Mouse (Mus musculus) liver, embryonic 12.5 days (tissue): Measurements from ENCODE around the gene Ppp1r10. TPM values are rescaled to one million over a fixed set of nuclear protein-coding genes. Genes with fewer than 3 reads are reported as not detected.

Source experiments
- ATAC-seq: fragments of 200-750 bp; cut with Nextera tagmentation; 2 replicates; pipeline ENCODE4 v1.8.0; 2017; ENCODE audit warnings: moderate number of reproducible peaks, mild to moderate bottlenecking, moderate library complexity
- H3K27ac ChIP-seq: fragments of 300-500 bp; sonication (generic); 2 replicates; pipeline ENCODE4 v1.5.1; 2016; ENCODE audit warnings: mild to moderate bottlenecking
- H3K27me3 ChIP-seq: fragments of 300-500 bp; sonication (generic); replicated peaks from 2 replicates; pipeline ENCODE4 v1.6.1; 2016; ENCODE audit warnings: mild to moderate bottlenecking, moderate library complexity
- H3K36me3 ChIP-seq: fragments of 300-500 bp; sonication (generic); 2 replicates; pipeline ENCODE4 v1.6.1; 2016; ENCODE audit warnings: mild to moderate bottlenecking, moderate library complexity
- H3K4me1 ChIP-seq: fragments of 300-500 bp; sonication (generic); 2 replicates; pipeline ENCODE4 v1.6.1; 2016
- H3K4me2 ChIP-seq: fragments of 300-500 bp; sonication (generic); 2 replicates; pipeline ENCODE4 v1.6.1; 2016; ENCODE audit warnings: mild to moderate bottlenecking, moderate library complexity
- H3K4me3 ChIP-seq: fragments of 300-500 bp; sonication (generic); 2 replicates; pipeline ENCODE4 v1.5.1; 2016; ENCODE audit warnings: mild to moderate bottlenecking, moderate library complexity
- H3K9ac ChIP-seq: fragments of 300-500 bp; sonication (generic); 2 replicates; pipeline ENCODE4 v1.6.1; 2016; ENCODE audit warnings: mild to moderate bottlenecking, moderate library complexity
- H3K9me3 ChIP-seq: fragments of 300-500 bp; sonication (generic); replicated peaks from 2 replicates; pipeline ENCODE4 v1.6.1; 2016; ENCODE audit warnings: mild to moderate bottlenecking, moderate library complexity
- WGBS: fragments of 180-500 bp; shearing (Covaris S2); methylation state at CpG from one replicate; pipeline ENCODE4 v1.1.7; 2016; ENCODE audit not compliant: insufficient replicate concordance; 5-methylcytosine and 5-hydroxymethylcytosine counted together
- microRNA counts: library from miRNA; unstranded; fragments of <30 nt; microRNA quantifications from one replicate; lab custom pipeline; 2017
- microRNA-seq: library from miRNA; unstranded; fragments of <30 nt; microRNA quantifications from one replicate; pipeline ENCODE4, GENCODE M21; 2017
- polyA plus RNA-seq: library from polyadenylated mRNA; unstranded; fragments of >200 nt; fragmentation: Nextera tagmentation; extraction: Ambion mirVana; gene quantifications from 2 replicates; pipeline ENCODE4 v1.2.1, GENCODE M21; 2016

The Ppp1r10 gene
- polyA plus RNA-seq, 1 experiment from 2014 or later, result 29.0 TPM

GRCm38 (mm10) chr17:35981776-35982175 is 65.5 kb downstream of the Ppp1r10 start:
- Histone ChIP-seq H3K9me3 (no peaks in the 10 kb centered on the region), H3K9ac (no peak overlapping the region), H3K4me3 (no peak overlapping the region), H3K4me2 (no peak overlapping the region), H3K4me1 (peaks cover 37% of the 10 kb centered on the region), H3K27me3 (no peaks in the 10 kb centered on the region), H3K36me3 (peaks cover 49% of the 10 kb centered on the region), H3K27ac (no peak overlapping the region)
- WGBS, result 84% methylated on average over 9 of the region's 9 CpGs
- no peak for ATAC-seq

MicroRNA genes within 50 kb of the gene (microRNA counts, 519-probe panel; counts per million panel counts)
- microRNA mmu-miR-1894-3p (lab: Ali Mortazavi, UCI) (582 counts per million, percentile 70 among the panel's probes with 10 or more counts), microRNA mmu-miR-1894-5p (lab: Ali Mortazavi, UCI) (582 counts per million, percentile 70 among the panel's probes with 10 or more counts), microRNA mmu-miR-877 (lab: Ali Mortazavi, UCI) (582 counts per million, percentile 70 among the panel's probes with 10 or more counts)

Small RNA genes within 50 kb of the gene (microRNA-seq; reads per million reads assigned to microRNA genes)
- gene Gm28033 (1.4 reads per million), gene Mir1894 (not detected), gene Mir877 (133 reads per million, percentile 49 among the genes with 10 or more reads in this experiment)

Other genes with a start within 250 kb of the Ppp1r10 start
- gene Vars2, start 248.8 kb upstream of the Ppp1r10 start, polyA plus RNA-seq, result 10.7 and 11.8 TPM in 2 replicates
- 38.3 and 44.0 TPM in 2 replicates for gene Gtf2h4, start 242.7 kb upstream of the Ppp1r10 start, polyA plus RNA-seq
- gene Ddr1, start 211.8 kb upstream of the Ppp1r10 start, polyA plus RNA-seq, result 5.7 and 6.1 TPM in 2 replicates
- gene Ier3, start 94.8 kb upstream of the Ppp1r10 start, polyA plus RNA-seq, result 16.8 and 19.9 TPM in 2 replicates
- gene Flot1, start 93.2 kb upstream of the Ppp1r10 start, polyA plus RNA-seq, result 38.0 and 43.1 TPM in 2 replicates
- gene Tubb5, start 78.1 kb upstream of the Ppp1r10 start, polyA plus RNA-seq, result 577 and 600 TPM in 2 replicates
- gene Mdc1, start 74.9 kb upstream of the Ppp1r10 start, polyA plus RNA-seq, result 14.2 and 15.0 TPM in 2 replicates
- gene Nrm, start 55.1 kb upstream of the Ppp1r10 start, polyA plus RNA-seq, result 29.5 and 29.8 TPM in 2 replicates
- 11.9 and 12.6 TPM in 2 replicates for gene Ppp1r18, start 50.8 kb upstream of the Ppp1r10 start, polyA plus RNA-seq
- 50.7 and 52.8 TPM in 2 replicates for gene Dhx16, start 36.6 kb upstream of the Ppp1r10 start, polyA plus RNA-seq
- 20.2 and 20.9 TPM in 2 replicates for gene 2310061I04Rik, start 19.0 kb upstream of the Ppp1r10 start, polyA plus RNA-seq
- gene Atat1, start 6.4 kb upstream of the Ppp1r10 start, polyA plus RNA-seq, result 15.0 and 16.8 TPM in 2 replicates
- 113 and 123 TPM in 2 replicates for gene Mrps18b, start within 50 bp of the Ppp1r10 start, polyA plus RNA-seq
- gene Abcf1, start 53.3 kb downstream of the Ppp1r10 start, polyA plus RNA-seq, result 90.2 and 90.5 TPM in 2 replicates
- gene Gnl1, start 63.4 kb downstream of the Ppp1r10 start, polyA plus RNA-seq, result 23.7 and 25.1 TPM in 2 replicates
- 12.6 and 13.7 TPM in 2 replicates for gene Prr3, start 63.8 kb downstream of the Ppp1r10 start, polyA plus RNA-seq
- gene H2-T24, start 104.1 kb downstream of the Ppp1r10 start, polyA plus RNA-seq, result 4.6 and 5.7 TPM in 2 replicates
- gene H2-T23, start 116.4 kb downstream of the Ppp1r10 start, polyA plus RNA-seq, result 19.5 and 20.5 TPM in 2 replicates
- gene H2-T22, start 126.3 kb downstream of the Ppp1r10 start, polyA plus RNA-seq, result 7.5 and 8.4 TPM in 2 replicates
- not detected in 2 replicates for gene Gm6034, start 126.5 kb downstream of the Ppp1r10 start, polyA plus RNA-seq
- not detected in 2 replicates for gene Gm11127, start 141.9 kb downstream of the Ppp1r10 start, polyA plus RNA-seq
- not detected in 2 replicates for gene Gm19684, start 205.2 kb downstream of the Ppp1r10 start, polyA plus RNA-seq
- not detected in 2 replicates for gene Gm7030, start 213.0 kb downstream of the Ppp1r10 start, polyA plus RNA-seq